ENCODE assay signal across 8 mouse cellular contexts in genomic region chr14:120477288-120477981, GRCm38 (mm10). TPM values are rescaled to one million over a fixed set of nuclear protein-coding genes. Genes with fewer than 3 reads are reported as not detected.
DNase-seq lines count a peak whose midpoint lies in the region; ATAC-seq lines count a peak whose summit lies in the region.

No protein-coding gene starts in this region.

- peak overlapping the region; percentile 91 for H3K27ac ChIP-seq in hindbrain, embryonic 12.5 days

- H3K4me1 ChIP-seq in hindbrain, embryonic 12.5 days = peaks cover 21% of the 10 kb centered on the region

- ATAC-seq in hindbrain, embryonic 12.5 days (ENCODE audit: low FRiP score) = peak; percentile 97

- H3K4me2 ChIP-seq in hindbrain, embryonic 12.5 days (replicated peaks) = peak overlapping the region; percentile 73

- WGBS in hindbrain, embryonic 12.5 days = under 1% methylated on average over 46 of the region's 46 CpGs

- H3K27me3 ChIP-seq in hindbrain, embryonic 12.5 days = no peaks in the 10 kb centered on the region

- H3K4me3 ChIP-seq in hindbrain, embryonic 12.5 days = peak overlapping the region; percentile 76

- peak overlapping the region; percentile 86 for H3K9ac ChIP-seq in hindbrain, embryonic 12.5 days

- DNase-seq in R1 (ENCODE audit: low read depth, low spot score) = peak; percentile 100
- peak; percentile 100 for DNase-seq in cerebellum, postnatal 10 days
- peak; percentile 99 for DNase-seq in frontal cortex, postnatal 10 days (ENCODE audit: low spot score in 2 of 2)
- peak; percentile 92 to 99 for DNase-seq in layer of hippocampus, postnatal 14 days (ENCODE audit: low spot score in 2 of 2)
- peak; percentile 99 for DNase-seq in lung, postnatal 14 days
- DNase-seq in retina, postnatal 1 day = peak; percentile 100
- DNase-seq in urinary bladder, postnatal 10 days (ENCODE audit: low spot score) = peak; percentile 98

- no peaks in the 10 kb centered on the region for H3K36me3 ChIP-seq in hindbrain, embryonic 12.5 days

- H3K9me3 ChIP-seq in hindbrain, embryonic 12.5 days (replicated peaks) = no peaks in the 10 kb centered on the region

RNA-seq across cellular contexts. Expression of gene Rap2a, which starts 0.8 kb away (rescaled TPM):
- 22.4 and 23.2 TPM in 2 replicates for polyA plus RNA-seq in hindbrain, embryonic 12.5 days (2016; fragmentation: Nextera tagmentation; extraction: Ambion mirVana)
- total RNA-seq in layer of hippocampus, postnatal 14 days (2021) = 10 to 100 TPM; 93.6 to 96.1 TPM

Comparison
In these comparisons a context has a peak if more than half of its experiments do, and no peak if none do; other contexts are left out.
1. Peak in every context shown above with its lines: DNase-seq, ATAC-seq, H3K4me3 ChIP-seq and H3K27ac ChIP-seq.